Mouse (Mus musculus): Measurements from ENCODE around the gene Cspg5. TPM values are rescaled to one million over a fixed set of nuclear protein-coding genes. Genes with fewer than 3 reads are reported as not detected.
A peak's percentile ranks its signal among the peaks of the same experiment; 100 is the strongest.

Gene Cspg5
- total RNA-seq, 4 experiments from 2014 or later, result 18.1 to 30.7 (median 25.3) TPM

DNA sequence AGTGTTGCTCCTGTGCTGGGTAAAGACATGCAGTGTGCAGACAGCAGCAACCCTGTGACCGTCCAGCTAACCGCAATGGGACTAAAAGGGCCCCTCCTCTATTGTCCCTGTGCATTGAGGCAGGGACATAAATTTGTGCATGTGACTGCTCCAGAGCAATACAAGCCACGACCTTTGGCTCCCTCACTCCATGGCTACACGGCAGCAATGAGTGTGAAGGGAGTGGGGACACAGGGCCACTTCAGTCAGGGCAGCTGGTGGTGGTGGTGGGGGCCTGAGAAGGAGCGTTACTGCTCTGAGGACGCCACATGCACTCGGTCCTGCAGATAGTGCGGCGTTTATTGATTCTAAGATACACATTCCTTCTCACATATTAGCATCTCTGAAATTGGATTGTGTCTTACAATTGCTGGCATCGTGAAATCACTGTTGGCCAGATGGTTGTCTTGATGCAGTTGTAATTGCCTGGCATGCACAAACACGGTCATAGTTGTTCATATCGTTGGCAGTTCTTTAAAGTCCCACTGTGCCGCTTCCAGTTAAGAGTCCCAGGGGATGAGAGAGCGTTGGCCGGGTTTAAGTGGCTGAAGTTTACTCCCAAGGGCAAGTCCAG is 11.9 kb downstream of the Cspg5 start:
- no peak for DNase-seq

DNA sequence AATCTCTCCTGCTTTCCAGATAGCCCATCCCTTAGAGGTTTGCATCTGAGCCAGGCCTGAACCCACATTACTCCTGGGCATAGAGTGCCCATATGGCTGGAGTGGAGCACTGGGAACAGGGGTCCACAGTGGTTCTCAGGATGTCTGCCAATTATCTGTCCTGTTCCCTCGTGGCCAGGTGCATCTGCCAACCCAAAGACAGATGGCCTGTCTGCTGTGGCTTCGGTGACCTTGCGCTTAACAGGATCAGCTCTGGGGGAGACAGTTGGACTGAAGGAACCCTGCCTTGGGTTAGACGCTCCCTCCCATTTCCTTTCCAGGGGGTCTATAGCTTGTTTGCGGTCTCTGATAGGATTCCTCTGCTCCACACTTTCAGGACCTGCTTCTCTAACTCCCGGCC is 15.1 kb downstream of the Cspg5 start:
- no peak for DNase-seq

GRCm38 (mm10) chr9:110259118-110259517 is 15.5 kb downstream of the Cspg5 start:
- DNase-seq, result no peak

GRCm38 (mm10) chr9:110263181-110263580 is 19.6 kb downstream of the Cspg5 start:
- DNase-seq, result no peak

GRCm38 (mm10) chr9:110264991-110265390 is 21.4 kb downstream of the Cspg5 start:
- DNase-seq, result no peak

DNA sequence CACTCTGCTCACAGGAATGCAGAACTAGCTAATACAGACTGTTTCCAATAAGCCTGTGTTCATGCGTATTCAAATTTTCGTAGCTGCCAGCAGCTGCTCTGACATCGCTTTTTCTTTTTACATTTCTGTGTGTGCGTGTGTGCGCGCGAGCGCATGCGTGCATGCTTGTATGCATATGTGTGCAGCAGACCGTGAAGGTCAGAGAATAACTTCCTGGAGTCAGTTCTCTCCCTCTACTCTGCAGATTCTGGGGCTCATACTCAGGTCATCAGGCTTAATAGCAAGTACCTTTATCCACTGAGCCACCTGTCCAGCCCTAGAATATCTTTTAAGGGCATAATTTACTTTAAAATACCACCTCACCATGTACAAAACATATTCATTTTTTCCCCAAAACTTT is 24.8 kb downstream of the Cspg5 start:
- no peak for DNase-seq

- no peak for DNase-seq
Measured at GRCm38 (mm10) chr9:110272330-110272729, 28.7 kb downstream of the Cspg5 start.

DNA sequence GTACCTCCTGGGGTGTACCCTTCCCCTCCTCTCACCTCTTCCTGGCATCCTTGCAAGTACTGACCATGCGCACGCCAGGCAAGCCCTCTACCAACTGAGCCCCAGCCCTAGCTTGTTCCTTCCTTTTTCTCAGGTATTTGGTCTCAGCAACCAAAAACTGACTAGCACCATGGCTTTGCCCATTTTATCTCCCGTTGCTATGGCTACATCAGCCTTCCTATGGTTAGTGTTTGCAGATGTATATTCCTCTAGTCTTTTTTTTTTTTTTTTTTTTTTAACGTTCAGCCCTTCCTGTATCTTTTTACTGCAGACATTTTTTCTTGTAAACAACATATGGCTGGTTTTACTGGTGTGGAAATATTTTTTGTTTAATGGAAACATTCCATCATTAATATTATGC is 29.9 kb downstream of the Cspg5 start:
- no peak for DNase-seq

DNA sequence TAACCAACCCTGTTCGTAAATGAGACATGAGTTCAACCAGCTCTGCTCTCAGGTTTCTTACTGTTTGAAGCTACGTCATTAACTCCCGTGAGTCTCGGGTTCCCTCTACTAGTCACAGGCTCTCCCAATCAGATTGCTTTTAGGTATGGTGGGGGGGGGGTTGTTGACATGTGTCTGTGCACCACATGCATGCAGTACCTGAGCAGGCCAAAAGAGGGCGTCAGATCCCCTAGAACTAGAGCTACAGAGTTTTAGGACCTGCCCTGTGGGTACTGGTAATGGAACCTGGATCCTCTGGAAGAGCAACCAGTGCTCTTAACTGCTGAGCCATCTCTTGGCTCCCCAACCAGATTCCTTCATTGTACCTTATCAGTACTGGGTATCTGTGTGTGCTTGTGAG is 32.3 kb downstream of the Cspg5 start:
- no peak for DNase-seq

DNA sequence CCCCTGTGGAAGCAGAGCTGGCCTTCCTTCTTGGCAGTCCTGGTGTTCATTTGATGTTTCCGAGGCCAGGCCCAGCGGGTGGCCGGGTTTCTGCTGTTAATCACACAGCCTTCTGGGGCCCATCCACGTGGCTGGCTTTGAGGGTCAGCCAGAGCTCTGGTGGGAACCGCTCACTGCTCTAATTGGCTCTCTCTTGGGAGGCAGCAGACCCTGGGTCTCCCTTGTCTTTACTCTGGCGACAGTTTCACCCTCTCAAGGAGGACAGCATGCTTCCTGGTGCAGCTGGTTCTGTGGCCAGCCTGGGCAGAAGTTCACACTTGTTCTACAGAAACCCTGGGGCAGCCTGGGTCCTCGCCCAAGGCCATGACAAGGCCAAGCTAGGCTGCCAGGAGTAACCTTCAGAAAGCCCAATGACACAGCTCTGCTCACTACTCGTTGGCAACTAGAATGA is 33.9 kb downstream of the Cspg5 start:
- DNase-seq, result peak; percentile 84

DNA sequence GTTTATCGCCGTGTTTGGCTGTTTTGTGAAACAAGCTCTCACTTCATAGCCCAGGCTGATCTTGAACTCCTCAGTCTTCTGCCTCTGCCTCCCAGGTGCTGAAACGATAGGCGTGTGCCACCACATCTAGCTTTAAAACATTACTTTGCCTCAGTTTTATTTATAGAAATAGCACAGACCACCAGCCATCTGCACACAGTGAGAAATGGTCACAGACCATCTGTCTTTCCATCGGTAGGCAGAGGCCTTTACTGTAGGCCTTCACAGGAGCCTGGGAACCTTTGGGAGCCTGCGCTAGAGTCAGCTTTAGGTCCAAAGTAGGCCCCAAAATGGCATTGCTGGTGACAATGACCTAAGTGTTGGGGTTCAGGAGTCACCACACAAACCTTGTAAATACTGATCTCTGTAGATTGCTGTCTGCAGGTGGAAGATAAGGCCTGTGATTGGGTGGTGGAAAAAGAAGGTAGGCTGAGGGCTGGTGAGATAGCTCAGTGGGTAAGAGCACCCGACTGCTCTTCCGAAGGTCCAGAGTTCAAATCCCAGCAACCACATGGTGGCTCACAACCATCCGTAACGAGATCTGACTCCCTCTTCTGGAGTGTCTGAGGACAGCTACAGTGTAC is 40.6 kb downstream of the Cspg5 start:
- DNase-seq, result no peak

GRCm38 (mm10) chr9:110287321-110287924 is 43.8 kb downstream of the Cspg5 start:
- no peak for DNase-seq

DNA sequence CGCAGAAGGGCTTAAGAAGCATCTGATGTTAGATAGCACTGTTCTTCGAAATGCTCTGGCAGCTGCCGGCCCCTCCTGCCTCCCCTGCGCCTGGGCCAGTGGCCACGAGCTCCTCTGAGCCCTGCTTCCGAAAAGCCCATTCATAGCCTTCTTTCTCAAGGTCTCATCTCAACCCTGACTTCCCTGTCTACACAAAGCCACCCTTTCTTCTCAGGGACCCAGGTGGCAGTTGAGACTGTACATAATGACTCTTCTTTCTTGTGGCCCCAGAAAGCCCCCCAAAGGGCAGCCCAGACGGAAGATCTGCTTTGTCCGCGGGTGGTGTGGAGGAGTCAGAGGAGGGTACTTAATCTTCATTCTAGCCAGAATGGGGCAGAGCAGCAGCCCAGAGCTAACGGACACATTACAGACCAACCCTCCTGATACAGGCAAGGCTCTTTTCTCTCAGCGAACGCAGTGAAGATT is 49.7 kb downstream of the Cspg5 start:
- no peak for DNase-seq

DNA sequence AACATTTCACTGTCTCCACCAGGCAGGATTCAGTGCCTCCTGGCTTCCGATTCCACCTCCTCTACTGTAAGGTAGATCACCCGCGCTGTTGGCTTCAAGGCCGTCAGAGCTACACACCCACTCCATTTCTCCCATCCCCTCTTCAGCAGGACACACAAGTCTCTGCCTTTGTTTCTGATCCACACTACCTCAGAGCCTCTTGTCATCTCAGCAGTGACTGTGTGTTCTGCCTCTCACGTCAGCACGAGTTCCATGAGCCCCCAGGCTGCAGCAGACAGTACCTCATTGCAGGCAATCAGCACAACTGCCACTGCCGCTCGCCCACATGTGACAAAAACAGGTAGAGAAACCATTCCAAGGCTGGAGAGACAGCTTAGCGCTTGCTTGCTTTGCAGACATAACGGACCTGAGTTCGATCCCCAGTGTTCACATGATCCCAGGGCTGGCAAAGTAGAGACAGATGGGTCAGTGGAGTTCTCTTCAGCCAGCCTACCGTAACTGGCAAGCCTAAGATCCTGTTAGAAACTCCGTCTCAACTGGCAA is 50.4 kb downstream of the Cspg5 start:
- DNase-seq, result no peak

- no peak for DNase-seq
Measured at GRCm38 (mm10) chr9:110294786-110295185, 51.2 kb downstream of the Cspg5 start.

- DNase-seq, result peak; percentile 76
Measured at GRCm38 (mm10) chr9:110296867-110297627, 53.5 kb downstream of the Cspg5 start.

GRCm38 (mm10) chr9:110304516-110304915 is 60.9 kb downstream of the Cspg5 start:
- no peak for DNase-seq

- peak; percentile 89 for DNase-seq
Measured at GRCm38 (mm10) chr9:110304969-110305651, 61.5 kb downstream of the Cspg5 start, which contains the start of gene Elp6. Elp6 (plus strand) TSS chr9:110305173.

GRCm38 (mm10) chr9:110306371-110306770 is 62.8 kb downstream of the Cspg5 start:
- DNase-seq, result no peak

All from adrenal gland, adult 8-10 months (tissue).